Mouse (Mus musculus): Measurements from ENCODE around the gene Trmt44. TPM values are rescaled to one million over a fixed set of nuclear protein-coding genes. Genes with fewer than 3 reads are reported as not detected.

Trmt44 gene
- total and polyA plus RNA-seq, 3 experiments, result 14.3 to 16.6 TPM; not detected in 1

- 0 out of 6 replicates have a peak, but pooled peaks of 1 of the 3 experiments have one; percentile 0 for TF ChIP-seq CTCF (IDR thresholded peaks at IDR 0.05 in 2 of 3, conservative IDR thresholded peaks at IDR 0.05 in 1 of 3; ENCODE audit: control insufficient read depth in 1 of 3, insufficient read depth in 1 of 3, low read depth in 2 of 3, low read length in 3 of 3, poor library complexity in 1 of 3, severe bottlenecking in 1 of 3)
- TF ChIP-seq MAZ (IDR thresholded peaks at IDR 0.05; ENCODE audit: low read depth, low read length), result peak; percentile 77; the same call in 1 of the 2 replicates
- peak; percentile 97 for TF ChIP-seq HCFC1 (IDR thresholded peaks at IDR 0.05; ENCODE audit: low read depth, low read length)
- peak; percentile 52; the same call in 1 of the 2 replicates for TF ChIP-seq MYC (IDR thresholded peaks at IDR 0.05; ENCODE audit: low read depth, low read length)
- TF ChIP-seq MAFK (IDR thresholded peaks at IDR 0.05; ENCODE audit: borderline replicate concordance, low read depth, low read length), result no peak
- peak; percentile 96 for TF ChIP-seq MXI1 (IDR thresholded peaks at IDR 0.05; ENCODE audit: low read depth, low read length)
- TF ChIP-seq UBTF (IDR thresholded peaks at IDR 0.05; ENCODE audit: borderline replicate concordance, insufficient read depth, low read depth, low read length), result no peak
- TF ChIP-seq USF1 (IDR thresholded peaks at IDR 0.05; ENCODE audit: low read depth, low read length), result no peak
- TF ChIP-seq EP300 (IDR thresholded peaks at IDR 0.05; ENCODE audit: low read depth in 1 of 2, low read length in 2 of 2), result no peak
- TF ChIP-seq TBP (IDR thresholded peaks at IDR 0.05; ENCODE audit: low read depth, low read length), result peak; percentile 68; the same call in 1 of the 2 replicates
- TF ChIP-seq MEF2A (IDR thresholded peaks at IDR 0.05; ENCODE audit: extremely low read depth, insufficient replicate concordance, low read depth, low read length, poor library complexity, severe bottlenecking), result no peak
- no peak for TF ChIP-seq CHD1 (IDR thresholded peaks at IDR 0.05; ENCODE audit: low read depth, low read length)
- TF ChIP-seq KAT2A (conservative IDR thresholded peaks at IDR 0.05; ENCODE audit: low read depth, low read length), result peak; percentile 89
- TF ChIP-seq E2F4 (IDR thresholded peaks at IDR 0.05; ENCODE audit: borderline replicate concordance, low read depth, low read length), result no peak
- no peak for TF ChIP-seq MAX (IDR thresholded peaks at IDR 0.05; ENCODE audit: low read length)
- peak; percentile 51 for TF ChIP-seq ZMIZ1 (IDR thresholded peaks at IDR 0.05; ENCODE audit: low read depth, low read length)
- TF ChIP-seq ETS1 (IDR thresholded peaks at IDR 0.05; ENCODE audit: low read depth, low read length), result peak; percentile 60; the same call in 1 of the 2 replicates
Observed at GRCm38 (mm10) chr5:35582445-35583220, 7.8 kb upstream of the Trmt44 start, which contains the start of gene Acox3 (continued).

DNA sequence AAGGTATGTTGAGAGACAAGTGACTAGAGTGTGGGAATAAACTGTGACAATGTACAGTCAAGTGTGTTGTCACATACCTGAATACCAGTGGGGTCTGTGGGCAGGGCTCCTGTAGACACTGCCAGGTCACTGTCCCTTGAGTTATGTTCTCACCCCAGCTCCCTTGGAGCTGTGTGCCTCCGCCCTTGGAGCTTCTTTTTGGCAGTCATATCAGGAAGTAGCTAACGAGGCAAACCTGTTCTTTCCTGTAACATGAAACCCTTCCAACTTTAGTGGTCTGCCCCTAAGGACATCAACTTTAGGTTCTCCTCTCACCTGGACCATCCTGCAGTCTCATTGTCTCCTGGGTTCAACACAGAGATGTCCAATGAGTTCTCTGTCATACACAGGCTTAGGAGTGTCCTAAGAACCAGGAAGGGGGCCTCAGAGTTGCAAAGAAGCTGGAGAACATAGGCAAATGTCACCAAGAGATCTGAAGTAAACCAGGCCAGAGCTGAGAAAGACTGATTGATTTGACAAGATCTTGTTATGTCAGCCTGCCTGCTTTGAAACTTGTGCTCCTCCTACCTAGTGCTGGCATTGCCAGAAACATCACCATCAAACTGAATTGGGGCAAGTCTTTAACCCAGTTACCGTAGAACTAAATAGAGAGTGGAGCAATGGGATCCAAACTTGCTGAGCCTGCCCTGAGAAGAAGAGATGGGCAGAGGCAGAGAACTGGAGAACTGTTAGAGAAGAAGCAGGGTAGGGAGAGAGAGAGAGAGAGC is 5.5 kb upstream of the Trmt44 start:
- peak overlapping the region; percentile 6 to 45 for H3K4me3 ChIP-seq (ENCODE audit: control insufficient read depth in 1 of 2, insufficient read depth in 1 of 2, low read depth in 2 of 2, low read length in 2 of 2)
- peaks cover 0 to 18% of the 10 kb centered on the region in 2 experiments; a peak in 2 of 4 replicates for H3K36me3 ChIP-seq (ENCODE audit: control insufficient read depth in 1 of 2, insufficient read depth in 2 of 2, low read length in 2 of 2)
- no peaks in the 10 kb centered on the region; the same call in 1 of the 2 replicates for H3K79me2 ChIP-seq (ENCODE audit: control insufficient read depth, insufficient read depth, low read length, poor library complexity)
- H3K27ac ChIP-seq (ENCODE audit: control insufficient read depth, low read depth, low read length), result peak overlapping the region; percentile 31
- peak overlapping the region; percentile 37 for H3K9ac ChIP-seq (ENCODE audit: control insufficient read depth, low read depth, low read length, poor library complexity, severe bottlenecking)
- no peaks in the 10 kb centered on the region for H3K27me3 ChIP-seq (ENCODE audit: control insufficient read depth in 1 of 2, insufficient read depth in 2 of 2, low read length in 2 of 2)
- H3K4me1 ChIP-seq (ENCODE audit: control insufficient read depth in 1 of 2, insufficient read depth in 2 of 2, low read length in 2 of 2), result peaks cover 6 to 37% of the 10 kb centered on the region in 2 experiments; a peak in 3 of 4 replicates
- peak; percentile 74 for DNase-seq (ENCODE audit: low read depth, low spot score)
- H3K9me3 ChIP-seq (replicated peaks; ENCODE audit: insufficient read depth, low read length), result no peaks in the 10 kb centered on the region
- TF ChIP-seq ZC3H11A (IDR thresholded peaks at IDR 0.05; ENCODE audit: low read depth, low read length) (no peak), E2F4 (IDR thresholded peaks at IDR 0.05; ENCODE audit: borderline replicate concordance, low read depth, low read length) (no peak), ELF1 (IDR thresholded peaks at IDR 0.05; ENCODE audit: low read depth, low read length) (peak; percentile 88), KAT2A (conservative IDR thresholded peaks at IDR 0.05; ENCODE audit: low read depth, low read length) (no peak), SIN3A (IDR thresholded peaks at IDR 0.05; ENCODE audit: low read length) (no peak)

All from MEL (cell line).